Mouse (Mus musculus): ENCODE measurements at regions not wholly inside any gene's neighbourhood (a gene's known extent, or its start where the extent isn't known, plus 50 kb on each side); places are given as distances from the start of the nearest gene placed in this dataset.

GRCm38 (mm10) chr3:128723100-128723499 is 476.6 kb upstream of the Pitx2 start:
- in situ Hi-C loops (cut with MboI, MseI) = no loop called here

GRCm38 (mm10) chr3:128720276-128720675 is 479.4 kb upstream of the Pitx2 start:
- in situ Hi-C loops (cut with MboI, MseI) = no loop called here

- in situ Hi-C loops (cut with MboI, MseI) = no loop called here
These were observed 480.5 kb upstream of the Pitx2 start for GRCm38 (mm10) chr3:128719226-128719625.

- in situ Hi-C loops (cut with MboI, MseI) = no loop called here
These were observed 492.4 kb upstream of the Pitx2 start for GRCm38 (mm10) chr3:128707270-128707669.

GRCm38 (mm10) chr3:128668468-128669127 is 531.1 kb upstream of the Pitx2 start:
- in situ Hi-C loops (cut with MboI, MseI) = no loop called here

GRCm38 (mm10) chr3:128665184-128665583 is 534.5 kb upstream of the Pitx2 start:
- in situ Hi-C loops (cut with MboI, MseI) = no loop called here

GRCm38 (mm10) chr3:128636960-128637755 is 562.5 kb upstream of the Pitx2 start:
- in situ Hi-C loops (cut with MboI, MseI) = no loop called here

- in situ Hi-C loops (cut with MboI, MseI) = no loop called here
These were observed 572.0 kb upstream of the Pitx2 start for GRCm38 (mm10) chr3:128627696-128628095.

- in situ Hi-C loops (cut with MboI, MseI) = no loop called here
These were observed 583.0 kb upstream of the Pitx2 start for GRCm38 (mm10) chr3:128616675-128617074.

GRCm38 (mm10) chr3:128613657-128614056 is 586.0 kb upstream of the Pitx2 start:
- in situ Hi-C loops (cut with MboI, MseI) = no loop called here

- in situ Hi-C loops (cut with MboI, MseI) = no loop called here
These were observed 588.9 kb upstream of the Pitx2 start for GRCm38 (mm10) chr3:128610731-128611130.

GRCm38 (mm10) chr3:128608694-128609093 is 591.0 kb upstream of the Pitx2 start:
- in situ Hi-C loops (cut with MboI, MseI) = no loop called here

- in situ Hi-C loops (cut with MboI, MseI) = no loop called here
These were observed 624.1 kb upstream of the Pitx2 start for GRCm38 (mm10) chr3:128575339-128576129.

GRCm38 (mm10) chr3:128570551-128570950 is 629.1 kb upstream of the Pitx2 start:
- in situ Hi-C loops (cut with MboI, MseI) = no loop called here

GRCm38 (mm10) chr3:128565386-128565785 is 634.3 kb upstream of the Pitx2 start:
- in situ Hi-C loops (cut with MboI, MseI) = no loop called here

GRCm38 (mm10) chr3:128546416-128547327 is 650.5 kb upstream of the Fam241a start:
- in situ Hi-C loops (cut with MboI, MseI) = no loop called here

- in situ Hi-C loops (cut with MboI, MseI) = no loop called here
These were observed 629.3 kb upstream of the Fam241a start for GRCm38 (mm10) chr3:128525427-128525826.

- in situ Hi-C loops (cut with MboI, MseI) = no loop called here
These were observed 624.6 kb upstream of the Fam241a start for GRCm38 (mm10) chr3:128520671-128521103.

GRCm38 (mm10) chr3:128519913-128520316 is 623.8 kb upstream of the Fam241a start:
- in situ Hi-C loops (cut with MboI, MseI) = no loop called here

- in situ Hi-C loops (cut with MboI, MseI) = no loop called here
These were observed 622.7 kb upstream of the Fam241a start for GRCm38 (mm10) chr3:128518806-128519205.

GRCm38 (mm10) chr3:128471111-128471510 is 575.0 kb upstream of the Fam241a start:
- in situ Hi-C loops (cut with MboI, MseI) = no loop called here

Measured in T-helper 1 cell (primary cell).